Mouse (Mus musculus) heart, postnatal 0 days (tissue): ENCODE measurements around the gene Gm27021.

ENCODE experiments used
- CTCF ChIP-seq: IDR thresholded peaks from 2 replicates; pipeline ENCODE4 v1.5.1; 2016; ENCODE audit warnings: antibody characterized with exemption, control low read depth, low read depth
- EP300 ChIP-seq: IDR thresholded peaks from 2 replicates; pipeline ENCODE4 v1.6.1; 2016; ENCODE audit warnings: antibody characterized with exemption, low read depth

- no peak for TF ChIP-seq CTCF
- no peak for TF ChIP-seq EP300
Observed at GRCm38 (mm10) chr8:120633665-120634271, 34.1 kb downstream of the Gm27021 start.
